Mouse (Mus musculus): ENCODE data around the gene Idh2. TPM values are rescaled to one million over a fixed set of nuclear protein-coding genes. Genes with fewer than 3 reads are reported as not detected.

Gene Idh2
- polyA plus RNA-seq, 1 experiment = 310 TPM

DNA sequence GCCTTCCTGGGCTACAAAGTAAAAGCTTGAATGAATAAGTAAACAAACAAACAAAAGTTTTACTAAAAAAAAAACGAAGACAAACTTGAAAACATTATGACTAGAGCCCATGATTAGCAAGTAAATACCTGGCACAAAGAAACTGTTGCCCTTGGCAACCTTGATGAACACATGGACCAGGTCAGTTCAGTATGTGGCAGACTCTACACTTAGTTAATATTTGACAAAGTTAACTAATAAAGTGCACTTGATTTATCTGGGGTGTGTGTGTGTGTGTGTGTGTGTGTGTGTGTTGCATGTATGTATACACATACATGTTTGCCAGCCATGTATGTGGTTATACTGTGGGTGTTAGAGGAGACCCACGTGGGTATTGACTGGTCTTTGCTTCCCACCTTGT lies 65.4 kb downstream of the Idh2 start:
- no peak overlapping the region for H3K27ac ChIP-seq (replicated peaks; ENCODE audit: low read depth, low read length)
- H3K4me3 ChIP-seq (ENCODE audit: insufficient read depth, low read depth, low read length) = no peak overlapping the region
- peaks cover 45% of the 10 kb centered on the region for H3K4me1 ChIP-seq (ENCODE audit: control insufficient read depth, insufficient read depth, insufficient read length, low read length)

DNA sequence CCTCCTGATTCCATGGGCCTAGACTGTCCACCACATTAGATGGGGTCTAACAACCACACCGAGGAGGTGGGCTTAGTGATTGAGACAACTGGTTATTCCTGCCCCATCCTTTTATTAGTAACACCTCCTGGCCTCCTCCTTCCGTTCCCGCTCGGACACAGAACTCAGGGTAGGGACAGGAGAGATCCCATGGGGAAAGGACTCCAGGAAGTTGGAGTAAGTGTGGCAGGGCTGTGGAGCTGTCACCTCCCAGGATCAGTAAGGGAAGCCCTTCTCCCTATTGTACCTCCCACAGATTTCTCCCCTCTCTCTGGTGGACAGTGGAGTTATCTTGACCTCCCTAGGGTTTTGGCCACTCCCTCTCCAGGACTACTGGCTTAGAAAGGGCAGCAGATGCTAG lies 68.2 kb downstream of the Idh2 start:
- H3K4me3 ChIP-seq (ENCODE audit: insufficient read depth, low read depth, low read length) = no peak overlapping the region
- peak overlapping the region; percentile 73 for H3K27ac ChIP-seq (replicated peaks; ENCODE audit: low read depth, low read length)
- peaks cover 42% of the 10 kb centered on the region for H3K4me1 ChIP-seq (ENCODE audit: control insufficient read depth, insufficient read depth, insufficient read length, low read length)

Other genes starting within 250 kb of the Idh2 start
- 9.4 and 15.4 TPM in 2 replicates for gene Ap3s2, start 194.7 kb downstream of the Idh2 start, polyA plus RNA-seq (2012; ENCODE audit: insufficient read depth, insufficient read length, missing spikeins)
- 9.3 and 16.1 TPM in 2 replicates for gene Arpin, start 180.0 kb downstream of the Idh2 start, polyA plus RNA-seq (2012; ENCODE audit: insufficient read depth, insufficient read length, missing spikeins)
- 6.4 and 7.7 TPM in 2 replicates for gene Zfp710, start 90.6 kb downstream of the Idh2 start, polyA plus RNA-seq (2012; ENCODE audit: insufficient read depth, insufficient read length, missing spikeins)
- 13.1 and 15.1 TPM in 2 replicates for gene Sema4b, start 71.4 kb upstream of the Idh2 start, polyA plus RNA-seq (2012; ENCODE audit: insufficient read depth, insufficient read length, missing spikeins)
- 56.7 and 63.4 TPM in 2 replicates for gene Cib1, start 117.4 kb upstream of the Idh2 start, polyA plus RNA-seq (2012; ENCODE audit: insufficient read depth, insufficient read length, missing spikeins)
- 0.71 and 2.9 TPM in 2 replicates for gene Gdpgp1, start 117.5 kb upstream of the Idh2 start, polyA plus RNA-seq (2012; ENCODE audit: insufficient read depth, insufficient read length, missing spikeins)
- gene Ttll13, start 131.0 kb upstream of the Idh2 start, polyA plus RNA-seq (2012; ENCODE audit: insufficient read depth, insufficient read length, missing spikeins) = not detected in 2 replicates
- 26.1 and 27.5 TPM in 2 replicates for gene Ngrn, start 145.8 kb upstream of the Idh2 start, polyA plus RNA-seq (2012; ENCODE audit: insufficient read depth, insufficient read length, missing spikeins)
- gene Vps33b, start 154.3 kb upstream of the Idh2 start, polyA plus RNA-seq (2012; ENCODE audit: insufficient read depth, insufficient read length, missing spikeins) = 4.1 and 6.4 TPM in 2 replicates
- 1.3 TPM in 1 of 2 replicates, not detected in the other for gene Prc1, start 179.1 kb upstream of the Idh2 start, polyA plus RNA-seq (2012; ENCODE audit: insufficient read depth, insufficient read length, missing spikeins)
- 3.7 and 7.2 TPM in 2 replicates for gene Rccd1, start 209.1 kb upstream of the Idh2 start, polyA plus RNA-seq (2012; ENCODE audit: insufficient read depth, insufficient read length, missing spikeins)
- gene Unc45a, start 225.6 kb upstream of the Idh2 start, polyA plus RNA-seq (2012; ENCODE audit: insufficient read depth, insufficient read length, missing spikeins) = 12.8 and 19.7 TPM in 2 replicates
- 35.2 and 35.6 TPM in 2 replicates for gene Hddc3, start 227.7 kb upstream of the Idh2 start, polyA plus RNA-seq (2012; ENCODE audit: insufficient read depth, insufficient read length, missing spikeins)

Data from brown adipose tissue, adult 24 weeks (tissue).